In genomic region chr5:30957891-30958290, GRCm38 (mm10) we compare ENCODE assay signal across 12 mouse cellular contexts. TPM values are rescaled to one million over a fixed set of nuclear protein-coding genes. Genes with fewer than 3 reads are reported as not detected.
DNase-seq lines count a peak whose midpoint lies in the region; ATAC-seq and TF ChIP-seq lines count a peak whose summit lies in the region.
"Had no signal": no experiment of that assay in that cellular context is flagged by ENCODE, and none has a peak within 500 bp of the region (broad histone marks: within the 10 kb centered on the region; RNA-seq: fewer than 3 reads in every experiment).

No protein-coding gene starts in this region.

- no peak overlapping the region for H3K27ac ChIP-seq in kidney, adult 2 months (ENCODE audit: insufficient read depth, low read depth, low read length)
- no peak overlapping the region for H3K27ac ChIP-seq in embryonic facial prominence, embryonic 13.5 days
- H3K27ac ChIP-seq in hindbrain, embryonic 15.5 days (replicated peaks), result no peak overlapping the region
- no peak overlapping the region for H3K27ac ChIP-seq in midbrain, embryonic 14.5 days (replicated peaks; ENCODE audit: low read depth, low read length)

- no peak for DNase-seq in kidney, adult 2 months
- DNase-seq in kidney, adult 8-10 months, result no peak
- DNase-seq in midbrain, embryonic 14.5 days, result no peak
- DNase-seq in urinary bladder, postnatal 36 days (ENCODE audit: low spot score in 2 of 2), result no peak
- DNase-seq: adrenal gland, postnatal 36 days; embryo, embryonic 11 days; gastrocnemius, postnatal 14 days; lung, postnatal 10 days had no signal

- H3K4me3 ChIP-seq in kidney, adult 2 months (ENCODE audit: insufficient read depth, low read depth, low read length), result no peak overlapping the region
- H3K4me3 ChIP-seq in embryonic facial prominence, embryonic 13.5 days, result peak overlapping the region; percentile 1; the same call in 1 of the 2 replicates
- no peak overlapping the region for H3K4me3 ChIP-seq in hindbrain, embryonic 15.5 days
- H3K4me3 ChIP-seq in midbrain, embryonic 14.5 days (replicated peaks; ENCODE audit: low read depth, low read length), result no peak overlapping the region

- H3K4me1 ChIP-seq in kidney, adult 2 months (ENCODE audit: control insufficient read depth, insufficient read depth, low read length), result peaks cover 17% of the 10 kb centered on the region
- peaks cover 19% of the 10 kb centered on the region for H3K4me1 ChIP-seq in embryonic facial prominence, embryonic 13.5 days
- H3K4me1 ChIP-seq in hindbrain, embryonic 15.5 days (replicated peaks), result peaks cover 24% of the 10 kb centered on the region
- H3K4me1 ChIP-seq in midbrain, embryonic 14.5 days (ENCODE audit: control insufficient read depth, insufficient read depth, low read length), result peaks cover 21% of the 10 kb centered on the region

- 86% methylated on average over 6 of the region's 6 CpGs for whole genome bisulfite sequencing in kidney, adult 2 months
- 94% methylated on average over 6 of the region's 6 CpGs for WGBS in embryonic facial prominence, embryonic 13.5 days
- 95% methylated on average over 6 of the region's 6 CpGs for WGBS in hindbrain, embryonic 15.5 days
- WGBS in midbrain, embryonic 14.5 days, result over 99% methylated on average over 6 of the region's 6 CpGs

- ATAC-seq in embryonic facial prominence, embryonic 13.5 days (ENCODE audit: insufficient number of reproducible peaks, insufficient read depth, low FRiP score, low TSS enrichment, low read depth), result no peak
- ATAC-seq in hindbrain, embryonic 15.5 days (ENCODE audit: low FRiP score, low read depth), result no peak
- no peak for ATAC-seq in midbrain, embryonic 14.5 days (ENCODE audit: low FRiP score, low TSS enrichment)
- ATAC-seq in monocyte, adult 5-6 weeks (replicated peaks; ENCODE audit: insufficient number of reproducible peaks, low FRiP score, low TSS enrichment, poor library complexity, severe bottlenecking), result no peak

- H3K9me3 ChIP-seq in embryonic facial prominence, embryonic 13.5 days, result no peaks in the 10 kb centered on the region
- no peaks in the 10 kb centered on the region for H3K9me3 ChIP-seq in hindbrain, embryonic 15.5 days
- H3K9me3 ChIP-seq in midbrain, embryonic 14.5 days (ENCODE audit: control insufficient read depth, low read length), result no peaks in the 10 kb centered on the region

- peaks cover 1% of the 10 kb centered on the region; the same call in 1 of the 2 replicates for H3K36me3 ChIP-seq in kidney, adult 2 months (ENCODE audit: control insufficient read depth, insufficient read depth, low read length)
- peaks cover 51% of the 10 kb centered on the region for H3K36me3 ChIP-seq in embryonic facial prominence, embryonic 13.5 days
- peaks cover 34% of the 10 kb centered on the region for H3K36me3 ChIP-seq in hindbrain, embryonic 15.5 days
- H3K36me3 ChIP-seq in midbrain, embryonic 14.5 days (ENCODE audit: control insufficient read depth, insufficient read depth, low read length), result peaks cover 49% of the 10 kb centered on the region

- peak overlapping the region; percentile 27; the same call in 1 of the 2 replicates for H3K9ac ChIP-seq in embryonic facial prominence, embryonic 13.5 days
- no peak overlapping the region for H3K9ac ChIP-seq in hindbrain, embryonic 15.5 days
- no peak overlapping the region for H3K9ac ChIP-seq in midbrain, embryonic 14.5 days (replicated peaks; ENCODE audit: low read length)

- peak; percentile 24 for TF ChIP-seq POLR2A in kidney, adult 2 months (IDR thresholded peaks at IDR 0.05; ENCODE audit: low read depth, low read length)

- peak overlapping the region; percentile 86; the same call in 1 of the 2 replicates for H3K4me2 ChIP-seq in embryonic facial prominence, embryonic 13.5 days
- peak overlapping the region; percentile 69; the same call in 1 of the 2 replicates for H3K4me2 ChIP-seq in hindbrain, embryonic 15.5 days
- 0 out of 2 replicates have a peak overlapping the region, but pooled peaks have one; percentile 8 for H3K4me2 ChIP-seq in midbrain, embryonic 14.5 days (ENCODE audit: low read length)

- no peaks in the 10 kb centered on the region for H3K27me3 ChIP-seq in kidney, adult 2 months (replicated peaks; ENCODE audit: control insufficient read depth, insufficient read depth, low read length)
- no peaks in the 10 kb centered on the region for H3K27me3 ChIP-seq in embryonic facial prominence, embryonic 13.5 days
- H3K27me3 ChIP-seq in hindbrain, embryonic 15.5 days, result no peaks in the 10 kb centered on the region
- H3K27me3 ChIP-seq in midbrain, embryonic 14.5 days (ENCODE audit: control insufficient read depth, insufficient read depth, low read length), result no peaks in the 10 kb centered on the region

- TF ChIP-seq CTCF in kidney, adult 2 months (conservative IDR thresholded peaks at IDR 0.05; ENCODE audit: insufficient read depth, insufficient read length, low read depth, low read length), result no peak

RNA-seq across cellular contexts. Expression of gene Preb, which starts 2.3 kb away (rescaled TPM):
- polyA plus RNA-seq in kidney, adult 2 months (2012; rRNA removed), result 346 and 372 TPM in 2 replicates
- polyA plus RNA-seq in embryonic facial prominence, embryonic 13.5 days (2015; fragmentation: Nextera tagmentation; extraction: Ambion mirVana), result 132 and 133 TPM in 2 replicates
- 103 and 124 TPM in 2 replicates for polyA plus RNA-seq in hindbrain, embryonic 15.5 days (2015; fragmentation: Nextera tagmentation; extraction: Ambion mirVana)
- 82.6 and 94.7 TPM in 2 replicates for polyA plus RNA-seq in midbrain, embryonic 14.5 days (2014; fragmentation: Nextera tagmentation; extraction: Ambion mirVana)
- 117 to 146 TPM (median 144 TPM) in 3 replicates for total RNA-seq in monocyte, adult 5-6 weeks (2017)

RNA-seq across cellular contexts. Expression of gene Tcf23, which starts 10.6 kb away (rescaled TPM):
- polyA plus RNA-seq in kidney, adult 2 months (2012; rRNA removed), result 0.16 and 0.22 TPM in 2 replicates
- polyA plus RNA-seq in embryonic facial prominence, embryonic 13.5 days (2015; fragmentation: Nextera tagmentation; extraction: Ambion mirVana), result 0.08 TPM in 1 of 2 replicates, not detected in the other
- polyA plus RNA-seq in hindbrain, embryonic 15.5 days (2015; fragmentation: Nextera tagmentation; extraction: Ambion mirVana), result not detected in 2 replicates
- polyA plus RNA-seq in midbrain, embryonic 14.5 days (2014; fragmentation: Nextera tagmentation; extraction: Ambion mirVana), result 0.08 TPM in 2 replicates
- total RNA-seq in monocyte, adult 5-6 weeks (2017), result 0.10 TPM in 1 of 3 replicates, not detected in the others

RNA-seq across cellular contexts. Expression of gene Cgref1, which starts 12.5 kb away (rescaled TPM):
- 387 and 411 TPM in 2 replicates for polyA plus RNA-seq in kidney, adult 2 months (2012; rRNA removed)
- polyA plus RNA-seq in embryonic facial prominence, embryonic 13.5 days (2015; fragmentation: Nextera tagmentation; extraction: Ambion mirVana), result 8.2 and 11.5 TPM in 2 replicates
- 67.3 and 68.4 TPM in 2 replicates for polyA plus RNA-seq in hindbrain, embryonic 15.5 days (2015; fragmentation: Nextera tagmentation; extraction: Ambion mirVana)
- polyA plus RNA-seq in midbrain, embryonic 14.5 days (2014; fragmentation: Nextera tagmentation; extraction: Ambion mirVana), result 43.0 and 55.3 TPM in 2 replicates
- not detected in 3 replicates for total RNA-seq in monocyte, adult 5-6 weeks (2017)
- total RNA-seq: MEL had no signal

RNA-seq across cellular contexts. Expression of gene Khk, which starts 36.7 kb away (rescaled TPM):
- 1,147 and 1,266 TPM in 2 replicates for polyA plus RNA-seq in kidney, adult 2 months (2012; rRNA removed)
- polyA plus RNA-seq in embryonic facial prominence, embryonic 13.5 days (2015; fragmentation: Nextera tagmentation; extraction: Ambion mirVana), result 17.4 and 17.8 TPM in 2 replicates
- polyA plus RNA-seq in hindbrain, embryonic 15.5 days (2015; fragmentation: Nextera tagmentation; extraction: Ambion mirVana), result 9.9 and 10.7 TPM in 2 replicates
- 7.0 and 7.4 TPM in 2 replicates for polyA plus RNA-seq in midbrain, embryonic 14.5 days (2014; fragmentation: Nextera tagmentation; extraction: Ambion mirVana)
- 26.4 to 32.2 TPM (median 29.8 TPM) in 3 replicates for total RNA-seq in monocyte, adult 5-6 weeks (2017)

RNA-seq across cellular contexts. Expression of gene Emilin1, which starts 44.7 kb away (rescaled TPM):
- 55.6 and 63.8 TPM in 2 replicates for polyA plus RNA-seq in kidney, adult 2 months (2012; rRNA removed)
- 199 and 251 TPM in 2 replicates for polyA plus RNA-seq in embryonic facial prominence, embryonic 13.5 days (2015; fragmentation: Nextera tagmentation; extraction: Ambion mirVana)
- 17.0 and 17.5 TPM in 2 replicates for polyA plus RNA-seq in hindbrain, embryonic 15.5 days (2015; fragmentation: Nextera tagmentation; extraction: Ambion mirVana)
- 3.7 and 11.2 TPM in 2 replicates for polyA plus RNA-seq in midbrain, embryonic 14.5 days (2014; fragmentation: Nextera tagmentation; extraction: Ambion mirVana)
- 15.1 to 25.3 TPM (median 22.0 TPM) in 3 replicates for total RNA-seq in monocyte, adult 5-6 weeks (2017)

Comparison
In these comparisons a context has a peak if more than half of its experiments do, and no peak if none do; other contexts are left out.
1. H3K4me2 ChIP-seq: peak in every context shown above with its lines; median percentile 86 in embryonic facial prominence, embryonic 13.5 days; 69 in hindbrain, embryonic 15.5 days; 8 in midbrain, embryonic 14.5 days.